Mouse (Mus musculus): Measurements from ENCODE around the gene Pole4. TPM values are rescaled to one million over a fixed set of nuclear protein-coding genes. Genes with fewer than 3 reads are reported as not detected.

Pole4 gene
- 46.6 and 52.4 TPM in 2 replicates for polyA plus RNA-seq (2012; rRNA removed)

- TF ChIP-seq POLR2A (IDR thresholded peaks at IDR 0.05; ENCODE audit: borderline replicate concordance, extremely low read depth, insufficient read depth, insufficient read length, poor library complexity, severe bottlenecking) (no peak), CTCF (IDR thresholded peaks at IDR 0.05; ENCODE audit: borderline replicate concordance, extremely low read depth, insufficient read depth, insufficient read length) (no peak)
- no peak for DNase-seq (ENCODE audit: low read depth)
These were observed at the start of gene Pole4 for GRCm38 (mm10) chr6:82705221-82705620. TSS of gene Pole4 (minus strand) at chr6:82705365.

DNA sequence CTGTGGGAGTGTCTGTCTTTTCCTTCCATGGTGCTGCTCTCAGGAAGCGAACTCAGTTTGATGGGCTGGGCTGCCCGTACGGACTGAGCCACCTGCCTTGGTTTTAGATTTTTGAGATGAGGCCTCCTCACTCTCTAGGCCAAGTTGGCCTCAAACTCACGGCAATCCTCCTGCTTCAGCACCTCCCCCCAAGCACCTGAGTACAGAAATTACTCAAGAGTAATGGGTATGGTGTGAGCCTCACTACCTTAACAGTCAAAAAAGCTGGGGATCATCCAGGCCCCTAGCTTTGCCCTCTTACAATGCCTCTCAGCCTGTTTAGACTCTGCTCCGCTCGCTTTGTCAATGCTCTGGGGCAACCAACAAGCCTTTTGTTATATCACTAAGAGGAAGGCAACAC lies 49.6 kb upstream of the Pole4 start:
- TF ChIP-seq CTCF (IDR thresholded peaks at IDR 0.05; ENCODE audit: borderline replicate concordance, extremely low read depth, insufficient read depth, insufficient read length) = no peak
- no peak for TF ChIP-seq POLR2A (IDR thresholded peaks at IDR 0.05; ENCODE audit: borderline replicate concordance, extremely low read depth, insufficient read depth, insufficient read length, poor library complexity, severe bottlenecking)
- DNase-seq (ENCODE audit: low read depth) = no peak

DNA sequence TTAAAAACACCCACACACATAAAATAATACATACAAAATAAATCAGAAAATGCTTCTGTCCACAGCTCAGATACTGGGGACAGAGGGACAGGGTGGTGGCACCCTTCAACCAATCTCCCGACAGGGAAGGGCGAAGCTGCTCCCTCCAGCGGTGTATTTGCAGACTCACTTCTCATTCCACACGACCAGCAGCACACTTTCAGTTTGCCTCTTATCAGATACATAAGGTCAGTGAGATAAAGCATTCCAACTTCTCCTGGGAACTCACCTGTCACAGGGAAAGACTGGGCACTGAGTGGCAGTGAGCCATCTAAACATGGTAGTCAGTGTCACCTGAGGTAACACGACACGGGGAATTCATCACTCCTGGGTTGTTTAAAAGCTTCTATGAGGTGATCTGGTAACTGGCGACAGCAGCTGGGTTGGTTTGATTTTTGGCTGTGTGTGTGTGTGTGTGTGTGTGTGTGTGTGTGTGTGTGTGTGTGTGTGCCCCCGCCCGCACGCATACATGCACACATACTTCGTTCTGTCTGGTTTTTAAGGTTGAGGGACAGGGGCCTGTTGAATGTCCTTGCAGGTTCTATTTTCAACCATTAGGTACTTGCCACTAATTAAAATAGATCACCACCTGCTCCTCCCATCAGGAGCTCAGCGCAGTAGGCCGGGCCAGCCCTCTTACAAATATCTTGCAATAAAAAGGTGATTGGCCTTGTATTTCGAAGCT lies 48.6 kb upstream of the Pole4 start:
- DNase-seq (ENCODE audit: low read depth) = no peak
- TF ChIP-seq CTCF (IDR thresholded peaks at IDR 0.05; ENCODE audit: borderline replicate concordance, extremely low read depth, insufficient read depth, insufficient read length) = no peak
- TF ChIP-seq POLR2A (IDR thresholded peaks at IDR 0.05; ENCODE audit: borderline replicate concordance, extremely low read depth, insufficient read depth, insufficient read length, poor library complexity, severe bottlenecking) = no peak

- no peak for DNase-seq (ENCODE audit: low read depth)
- no peak for TF ChIP-seq POLR2A (IDR thresholded peaks at IDR 0.05; ENCODE audit: borderline replicate concordance, extremely low read depth, insufficient read depth, insufficient read length, poor library complexity, severe bottlenecking)
- no peak for TF ChIP-seq CTCF (IDR thresholded peaks at IDR 0.05; ENCODE audit: borderline replicate concordance, extremely low read depth, insufficient read depth, insufficient read length)
These were observed 47.9 kb upstream of the Pole4 start for GRCm38 (mm10) chr6:82753061-82753460.

DNA sequence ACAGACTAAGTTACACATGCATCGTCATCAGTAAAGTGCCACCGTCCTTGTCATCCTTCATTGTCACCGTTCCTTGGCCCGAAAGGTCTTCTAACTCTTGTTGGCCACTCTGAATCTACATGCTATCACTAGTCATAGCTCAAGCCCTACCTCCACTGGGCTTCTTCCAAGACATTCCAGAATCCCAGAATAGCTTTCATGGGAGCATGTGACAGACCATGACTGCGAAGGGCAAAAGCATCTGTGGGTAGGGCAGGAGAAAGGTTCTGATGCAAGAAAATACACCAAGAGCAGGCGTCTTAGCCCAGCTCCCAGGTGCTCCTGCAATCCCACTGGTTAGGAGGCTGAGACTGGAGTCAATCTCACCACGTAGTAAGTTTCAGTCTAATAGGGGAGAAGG lies 46.6 kb upstream of the Pole4 start:
- DNase-seq (ENCODE audit: low read depth) = no peak
- TF ChIP-seq POLR2A (IDR thresholded peaks at IDR 0.05; ENCODE audit: borderline replicate concordance, extremely low read depth, insufficient read depth, insufficient read length, poor library complexity, severe bottlenecking) = no peak
- no peak for TF ChIP-seq CTCF (IDR thresholded peaks at IDR 0.05; ENCODE audit: borderline replicate concordance, extremely low read depth, insufficient read depth, insufficient read length)

- DNase-seq (ENCODE audit: low read depth) = no peak
- no peak for TF ChIP-seq POLR2A (IDR thresholded peaks at IDR 0.05; ENCODE audit: borderline replicate concordance, extremely low read depth, insufficient read depth, insufficient read length, poor library complexity, severe bottlenecking)
- no peak for TF ChIP-seq CTCF (IDR thresholded peaks at IDR 0.05; ENCODE audit: borderline replicate concordance, extremely low read depth, insufficient read depth, insufficient read length)
These were observed 45.9 kb upstream of the Pole4 start for GRCm38 (mm10) chr6:82751031-82751430.

- DNase-seq (ENCODE audit: low read depth) = no peak
- TF ChIP-seq CTCF (IDR thresholded peaks at IDR 0.05; ENCODE audit: borderline replicate concordance, extremely low read depth, insufficient read depth, insufficient read length) = peak; percentile 16; the same call in 1 of the 2 replicates
- no peak for TF ChIP-seq POLR2A (IDR thresholded peaks at IDR 0.05; ENCODE audit: borderline replicate concordance, extremely low read depth, insufficient read depth, insufficient read length, poor library complexity, severe bottlenecking)
These were observed 44.9 kb upstream of the Pole4 start for GRCm38 (mm10) chr6:82750063-82750462.

DNA sequence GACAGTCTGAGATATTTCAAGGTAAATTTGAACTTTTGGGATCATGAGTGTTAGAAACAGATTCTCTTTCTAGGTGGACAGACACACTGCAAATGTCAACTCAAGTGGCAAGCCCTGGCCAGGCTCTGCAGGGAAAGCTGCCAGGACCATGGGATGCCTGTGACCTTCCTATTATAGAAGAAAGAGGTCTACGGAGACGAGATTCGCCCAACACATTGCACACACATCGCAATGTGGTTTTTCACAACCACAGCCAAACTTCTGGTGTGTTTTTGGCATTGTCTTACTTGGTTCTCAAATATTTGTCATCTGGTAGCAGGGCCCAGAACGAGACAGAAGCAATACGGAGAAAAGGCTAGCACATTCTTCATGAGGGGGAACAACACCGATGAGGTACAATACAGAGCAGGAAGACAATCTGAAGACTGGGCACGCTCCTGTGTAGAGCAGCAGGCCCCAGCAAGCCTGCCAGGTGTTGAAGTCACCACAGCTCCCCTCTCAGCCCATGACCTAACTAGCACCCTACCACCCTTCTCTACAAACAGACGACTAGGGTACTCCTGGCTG lies 43.0 kb upstream of the Pole4 start:
- DNase-seq (ENCODE audit: low read depth) = no peak
- TF ChIP-seq POLR2A (IDR thresholded peaks at IDR 0.05; ENCODE audit: borderline replicate concordance, extremely low read depth, insufficient read depth, insufficient read length, poor library complexity, severe bottlenecking) (no peak), CTCF (IDR thresholded peaks at IDR 0.05; ENCODE audit: borderline replicate concordance, extremely low read depth, insufficient read depth, insufficient read length) (no peak)

- DNase-seq (ENCODE audit: low read depth) = no peak
- TF ChIP-seq POLR2A (IDR thresholded peaks at IDR 0.05; ENCODE audit: borderline replicate concordance, extremely low read depth, insufficient read depth, insufficient read length, poor library complexity, severe bottlenecking) (no peak), CTCF (IDR thresholded peaks at IDR 0.05; ENCODE audit: borderline replicate concordance, extremely low read depth, insufficient read depth, insufficient read length) (no peak)
These were observed 41.9 kb upstream of the Pole4 start for GRCm38 (mm10) chr6:82747085-82747484.

GRCm38 (mm10) chr6:82744553-82744952 lies 39.4 kb upstream of the Pole4 start:
- TF ChIP-seq CTCF (IDR thresholded peaks at IDR 0.05; ENCODE audit: borderline replicate concordance, extremely low read depth, insufficient read depth, insufficient read length) = no peak
- TF ChIP-seq POLR2A (IDR thresholded peaks at IDR 0.05; ENCODE audit: borderline replicate concordance, extremely low read depth, insufficient read depth, insufficient read length, poor library complexity, severe bottlenecking) = no peak
- no peak for DNase-seq (ENCODE audit: low read depth)

- no peak for DNase-seq (ENCODE audit: low read depth)
- no peak for TF ChIP-seq POLR2A (IDR thresholded peaks at IDR 0.05; ENCODE audit: borderline replicate concordance, extremely low read depth, insufficient read depth, insufficient read length, poor library complexity, severe bottlenecking)
- TF ChIP-seq CTCF (IDR thresholded peaks at IDR 0.05; ENCODE audit: borderline replicate concordance, extremely low read depth, insufficient read depth, insufficient read length) = no peak
These were observed 36.3 kb upstream of the Pole4 start for GRCm38 (mm10) chr6:82741518-82741880.

Measured in brain, embryonic 14.5 days (tissue).